8 mouse cellular contexts compared by ENCODE assay signal in genomic region chr10:78185381-78185725, GRCm38 (mm10). TPM values are rescaled to one million over a fixed set of nuclear protein-coding genes. Genes with fewer than 3 reads are reported as not detected.
DNase-seq lines count a peak whose midpoint lies in the region; ATAC-seq and TF ChIP-seq lines count a peak whose summit lies in the region.

No protein-coding gene starts in this region.

- peak overlapping the region; percentile 64 for H3K4me3 ChIP-seq in lung, embryonic 16.5 days (ENCODE audit: low read length)
- H3K4me3 ChIP-seq in erythroblast, embryonic 14.5 days (replicated peaks), result peak overlapping the region; percentile 76
- H3K4me3 ChIP-seq in limb, embryonic 13.5 days, result peak overlapping the region; percentile 74
- peak overlapping the region; percentile 80 for H3K4me3 ChIP-seq in olfactory bulb, adult 2 months (ENCODE audit: insufficient read depth, low read depth, low read length)

- DNase-seq in lung, postnatal 4 days, result no peak
- no peak for DNase-seq in urinary bladder, postnatal 10 days (ENCODE audit: low spot score)
- no peak for DNase-seq in layer of hippocampus, postnatal 36 days
- DNase-seq in spleen, postnatal 36 days (ENCODE audit: low spot score in 2 of 2), result no peak

- no peaks in the 10 kb centered on the region for H3K9me3 ChIP-seq in lung, embryonic 16.5 days (ENCODE audit: control insufficient read depth, low read length)
- H3K9me3 ChIP-seq in erythroblast, embryonic 14.5 days (ENCODE audit: control insufficient read depth, low read length), result no peaks in the 10 kb centered on the region
- H3K9me3 ChIP-seq in limb, embryonic 13.5 days, result no peaks in the 10 kb centered on the region

- H3K9ac ChIP-seq in lung, embryonic 16.5 days (ENCODE audit: low read length), result peak overlapping the region; percentile 54
- peak overlapping the region; percentile 57; the same call in 1 of the 2 replicates for H3K9ac ChIP-seq in limb, embryonic 13.5 days

- H3K27me3 ChIP-seq in lung, embryonic 16.5 days (ENCODE audit: control insufficient read depth, insufficient read depth, low read depth, low read length), result no peaks in the 10 kb centered on the region
- no peaks in the 10 kb centered on the region for H3K27me3 ChIP-seq in erythroblast, embryonic 14.5 days (ENCODE audit: control insufficient read depth)
- H3K27me3 ChIP-seq in limb, embryonic 13.5 days, result no peaks in the 10 kb centered on the region

- WGBS in lung, embryonic 16.5 days, result 16% methylated on average over 9 of the region's 9 CpGs
- WGBS in limb, embryonic 13.5 days, result 14% methylated on average over 9 of the region's 9 CpGs
- 3% methylated on average over 9 of the region's 9 CpGs for WGBS in olfactory bulb, adult 2 months

- H3K4me2 ChIP-seq in lung, embryonic 16.5 days (ENCODE audit: low read depth, low read length), result peak overlapping the region; percentile 65
- H3K4me2 ChIP-seq in limb, embryonic 13.5 days (replicated peaks), result peak overlapping the region; percentile 91

- H3K36me3 ChIP-seq in lung, embryonic 16.5 days (ENCODE audit: control insufficient read depth, insufficient read depth, low read length), result peaks cover 27% of the 10 kb centered on the region; the same call in 1 of the 2 replicates
- H3K36me3 ChIP-seq in erythroblast, embryonic 14.5 days (ENCODE audit: control insufficient read depth), result peaks cover 76% of the 10 kb centered on the region
- peaks cover 64% of the 10 kb centered on the region for H3K36me3 ChIP-seq in limb, embryonic 13.5 days

- H3K27ac ChIP-seq in lung, embryonic 16.5 days (ENCODE audit: low read length), result peak overlapping the region; percentile 70
- peak overlapping the region; percentile 77; the same call in 1 of the 2 replicates for H3K27ac ChIP-seq in limb, embryonic 13.5 days
- peak overlapping the region; percentile 43 for H3K27ac ChIP-seq in olfactory bulb, adult 2 months (ENCODE audit: insufficient read depth, low read depth, low read length)

- ATAC-seq in lung, embryonic 16.5 days (ENCODE audit: low read depth), result peak; percentile 37; the same call in 1 of the 2 replicates
- ATAC-seq in limb, embryonic 13.5 days (ENCODE audit: low FRiP score, low read depth), result peak; percentile 37

- TF ChIP-seq POLR2A in olfactory bulb, adult 2 months (IDR thresholded peaks at IDR 0.05; ENCODE audit: insufficient read depth, low read depth, low read length), result no peak

- H3K4me1 ChIP-seq in lung, embryonic 16.5 days (replicated peaks; ENCODE audit: control insufficient read depth, insufficient read depth, low read length), result peaks cover 9% of the 10 kb centered on the region
- H3K4me1 ChIP-seq in erythroblast, embryonic 14.5 days (ENCODE audit: control insufficient read depth), result peaks cover 33% of the 10 kb centered on the region
- H3K4me1 ChIP-seq in limb, embryonic 13.5 days, result peaks cover 8% of the 10 kb centered on the region
- peaks cover 5% of the 10 kb centered on the region for H3K4me1 ChIP-seq in olfactory bulb, adult 2 months (ENCODE audit: control insufficient read depth, insufficient read depth, low read length)

- TF ChIP-seq CTCF in olfactory bulb, adult 2 months (IDR thresholded peaks at IDR 0.05; ENCODE audit: insufficient read depth, low read depth, low read length), result no peak

RNA-seq across cellular contexts. Expression of gene Pwp2, which starts 0.4 kb away (rescaled TPM):
- 16.5 and 17.0 TPM in 2 replicates for polyA plus RNA-seq in lung, embryonic 16.5 days (2015; fragmentation: Nextera tagmentation; extraction: Ambion mirVana)
- 0.26 and 0.38 TPM in 2 replicates for polyA plus RNA-seq in erythroblast, embryonic 14.5 days (2012)
- 21.1 and 22.5 TPM in 2 replicates for polyA plus RNA-seq in limb, embryonic 13.5 days (2015; fragmentation: Nextera tagmentation; extraction: Ambion mirVana)
- polyA plus RNA-seq in olfactory bulb, adult 2 months (2012; ENCODE audit: insufficient read depth, insufficient read length, low replicate concordance, missing spikeins), result not detected in 2 replicates
- total RNA-seq in layer of hippocampus, postnatal 36 days (2021), result 10 to 100 TPM; 20.8 to 21.3 TPM

RNA-seq across cellular contexts. Expression of gene D10Jhu81e, which starts 15.8 kb away (rescaled TPM):
- polyA plus RNA-seq in lung, embryonic 16.5 days (2015; fragmentation: Nextera tagmentation; extraction: Ambion mirVana), result 35.8 and 36.5 TPM in 2 replicates
- 6.8 and 7.7 TPM in 2 replicates for polyA plus RNA-seq in erythroblast, embryonic 14.5 days (2012)
- polyA plus RNA-seq in limb, embryonic 13.5 days (2015; fragmentation: Nextera tagmentation; extraction: Ambion mirVana), result 34.7 and 34.8 TPM in 2 replicates
- not detected in 2 replicates for polyA plus RNA-seq in olfactory bulb, adult 2 months (2012; ENCODE audit: insufficient read depth, insufficient read length, low replicate concordance, missing spikeins)
- 100 to 1,000 TPM; 120 to 129 TPM for total RNA-seq in layer of hippocampus, postnatal 36 days (2021)

RNA-seq across cellular contexts. Expression of gene Trappc10, which starts 59.1 kb away (rescaled TPM):
- 5.0 and 7.9 TPM in 2 replicates for polyA plus RNA-seq in lung, embryonic 16.5 days (2015; fragmentation: Nextera tagmentation; extraction: Ambion mirVana)
- polyA plus RNA-seq in erythroblast, embryonic 14.5 days (2012), result 3.7 and 5.3 TPM in 2 replicates
- 12.6 and 13.3 TPM in 2 replicates for polyA plus RNA-seq in limb, embryonic 13.5 days (2015; fragmentation: Nextera tagmentation; extraction: Ambion mirVana)
- polyA plus RNA-seq in olfactory bulb, adult 2 months (2012; ENCODE audit: insufficient read depth, insufficient read length, low replicate concordance, missing spikeins), result 121 TPM in 1 of 2 replicates, not detected in the other
- 10 to 100 TPM; 75.6 to 79.0 TPM for total RNA-seq in layer of hippocampus, postnatal 36 days (2021)
